Mouse (Mus musculus) limb, embryonic 12.5 days (tissue): ENCODE data around the gene Zfp326. TPM values are rescaled to one million over a fixed set of nuclear protein-coding genes. Genes with fewer than 3 reads are reported as not detected.
"Not testable (repeated sequence)": the region's sequence is repeated elsewhere in the genome, so short reads cannot be mapped to it uniquely, and the experiment has no call there.

Experiments
- ATAC-seq: fragments of 200-750 bp; cut with Nextera tagmentation; 2 replicates; pipeline ENCODE4 v1.8.0; 2017; ENCODE audit warnings: low read depth, moderate TSS enrichment; ENCODE audit not compliant: insufficient number of reproducible peaks, insufficient read depth, low FRiP score, low TSS enrichment
- H3K27ac ChIP-seq: fragments of 300-500 bp; sonication (generic); 2 replicates; pipeline ENCODE4 v1.5.1; 2016; ENCODE audit warnings: mild to moderate bottlenecking, moderate library complexity
- H3K27me3 ChIP-seq: fragments of 300-500 bp; sonication (generic); 2 replicates; pipeline ENCODE4 v1.6.1; 2016; ENCODE audit warnings: mild to moderate bottlenecking, moderate library complexity
- H3K36me3 ChIP-seq: fragments of 300-500 bp; sonication (generic); 2 replicates; pipeline ENCODE4 v1.6.1; 2016; ENCODE audit warnings: mild to moderate bottlenecking, moderate library complexity
- H3K4me1 ChIP-seq: fragments of 300-500 bp; sonication (generic); replicated peaks from 2 replicates; pipeline ENCODE4 v1.6.1; 2016
- H3K4me2 ChIP-seq: fragments of 300-500 bp; sonication (generic); 2 replicates; pipeline ENCODE4 v1.6.1; 2016; ENCODE audit warnings: mild to moderate bottlenecking, moderate library complexity
- H3K4me3 ChIP-seq: fragments of 300-500 bp; sonication (generic); replicated peaks from 2 replicates; pipeline ENCODE4 v1.5.1; 2016; ENCODE audit warnings: mild to moderate bottlenecking
- H3K9ac ChIP-seq: fragments of 300-500 bp; sonication (generic); replicated peaks from 2 replicates; pipeline ENCODE4 v1.6.1; 2016; ENCODE audit warnings: mild to moderate bottlenecking, moderate library complexity
- H3K9me3 ChIP-seq: fragments of 300-500 bp; sonication (generic); 2 replicates; pipeline ENCODE4 v1.6.1; 2016; ENCODE audit warnings: mild to moderate bottlenecking, moderate library complexity
- WGBS: fragments of 180-500 bp; shearing (Covaris S2); methylation state at CpG from one replicate; pipeline ENCODE4 v1.1.7; 2016; 5-methylcytosine and 5-hydroxymethylcytosine counted together
- polyA plus RNA-seq: library from polyadenylated mRNA; unstranded; fragments of >200 nt; fragmentation: Nextera tagmentation; extraction: Ambion mirVana; gene quantifications from 2 replicates; pipeline ENCODE4 v1.2.1, GENCODE M21; 2016

The Zfp326 gene
- polyA plus RNA-seq, 1 experiment from 2014 or later: 73.5 TPM

DNA sequence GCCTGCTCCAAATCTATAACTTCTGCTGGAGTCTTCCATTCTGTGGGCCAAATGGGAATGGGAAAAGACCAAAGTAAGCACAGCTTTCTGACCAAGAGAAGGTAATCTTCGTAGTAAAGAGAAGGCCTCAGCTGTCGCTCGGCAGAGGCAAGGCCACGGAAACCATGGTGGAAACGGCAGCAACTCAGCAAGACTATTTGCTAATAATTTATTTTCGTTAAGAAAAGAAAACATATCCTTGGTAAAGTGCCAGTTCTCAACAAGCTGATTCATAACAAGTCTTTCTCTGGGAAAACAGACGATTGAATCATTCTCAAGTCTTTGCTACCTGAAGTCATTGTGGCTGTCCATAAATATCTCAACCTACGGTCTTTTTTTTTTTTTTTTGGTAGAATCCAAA is 28.6 kb upstream of the Zfp326 start:
- no peak for ATAC-seq
- no peak overlapping the region for H3K4me3 ChIP-seq
- H3K36me3 ChIP-seq: no peaks in the 10 kb centered on the region
- no peaks in the 10 kb centered on the region for H3K27me3 ChIP-seq
- no peaks in the 10 kb centered on the region; the same call in 1 of the 2 replicates for H3K4me1 ChIP-seq
- H3K4me2 ChIP-seq: no peak overlapping the region
- H3K27ac ChIP-seq: no peak overlapping the region
- H3K9me3 ChIP-seq: no peaks in the 10 kb centered on the region
- 91% methylated on average over 8 of the region's 8 CpGs for WGBS
- H3K9ac ChIP-seq: no peak overlapping the region

DNA sequence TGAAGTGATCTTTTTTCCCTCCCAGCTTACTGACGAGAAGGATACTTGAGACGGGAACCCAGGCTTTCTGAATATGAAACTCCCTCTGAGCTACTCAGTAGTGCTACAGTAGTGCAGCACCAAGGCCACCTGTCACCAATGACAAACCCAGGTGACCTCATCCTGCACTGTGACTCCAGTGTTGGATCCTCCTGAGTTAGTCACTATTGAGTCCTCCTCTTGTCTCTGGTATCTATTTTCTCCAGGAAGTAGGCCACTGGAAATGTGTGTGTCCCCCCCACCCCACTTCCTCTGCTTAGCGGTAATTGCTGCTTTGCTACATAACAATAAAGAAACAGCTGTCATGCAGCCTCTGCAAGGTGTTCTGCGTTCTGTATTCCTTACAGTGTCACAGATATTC is 27.1 kb upstream of the Zfp326 start:
- Histone ChIP-seq H3K36me3 (no peaks in the 10 kb centered on the region), H3K27ac (no peak overlapping the region), H3K4me3 (no peak overlapping the region), H3K9me3 (no peaks in the 10 kb centered on the region), H3K9ac (no peak overlapping the region), H3K27me3 (no peaks in the 10 kb centered on the region), H3K4me1 (no peaks in the 10 kb centered on the region; the same call in 1 of the 2 replicates), H3K4me2 (no peak overlapping the region)
- WGBS: 71% methylated on average over 4 of the region's 4 CpGs
- no peak for ATAC-seq

DNA sequence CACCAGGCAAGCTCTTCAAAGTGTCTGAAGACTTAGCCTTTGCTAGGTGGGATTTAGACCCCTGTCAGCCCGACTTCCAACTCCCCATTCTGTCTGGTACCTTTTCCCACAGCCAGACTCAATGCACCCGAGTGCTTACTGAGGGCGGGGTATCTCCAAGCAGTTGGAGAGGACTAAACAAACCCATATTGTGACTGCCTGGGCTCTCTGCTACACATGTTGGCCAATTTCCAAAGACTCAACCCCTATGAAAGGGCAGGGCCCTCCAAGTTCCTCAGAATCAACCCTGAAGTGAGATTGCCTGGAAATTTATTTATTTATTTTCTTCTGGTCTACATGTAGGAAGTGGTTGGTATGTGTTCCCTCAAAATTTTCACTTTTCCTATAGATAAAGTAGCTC is 26.7 kb upstream of the Zfp326 start:
- Histone ChIP-seq H3K4me3 (no peak overlapping the region), H3K27me3 (no peaks in the 10 kb centered on the region), H3K36me3 (no peaks in the 10 kb centered on the region), H3K4me1 (no peaks in the 10 kb centered on the region; the same call in 1 of the 2 replicates), H3K27ac (no peak overlapping the region), H3K9ac (no peak overlapping the region), H3K4me2 (no peak overlapping the region), H3K9me3 (no peaks in the 10 kb centered on the region)
- ATAC-seq: no peak
- 72% methylated on average over 3 of the region's 3 CpGs for WGBS

DNA sequence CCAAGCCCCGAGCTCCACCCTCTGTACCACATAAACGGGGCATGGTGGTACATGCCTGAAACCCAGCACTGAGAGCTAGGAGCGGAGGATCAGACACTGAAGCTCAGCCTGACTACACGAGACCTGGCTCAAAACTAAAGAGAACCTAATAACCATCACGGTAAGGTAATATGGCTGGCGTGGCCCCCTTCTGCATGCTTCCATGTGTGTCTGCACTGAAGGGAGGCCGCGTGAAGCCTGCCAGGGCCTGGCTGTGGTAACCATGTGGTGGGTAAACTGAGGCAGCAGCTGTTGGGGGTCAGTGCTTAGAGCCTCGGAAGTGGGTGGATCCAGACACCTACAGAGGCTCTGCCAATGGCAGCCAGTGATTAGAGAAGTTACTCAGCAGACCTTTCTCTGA is 23.1 kb upstream of the Zfp326 start:
- no peak for ATAC-seq
- 84% methylated on average over 9 of the region's 9 CpGs for WGBS
- no peak overlapping the region for H3K27ac ChIP-seq
- H3K4me2 ChIP-seq: no peak overlapping the region
- no peak overlapping the region for H3K4me3 ChIP-seq
- no peak overlapping the region for H3K9ac ChIP-seq
- no peaks in the 10 kb centered on the region for H3K9me3 ChIP-seq
- no peaks in the 10 kb centered on the region for H3K27me3 ChIP-seq
- peaks cover 12% of the 10 kb centered on the region for H3K4me1 ChIP-seq
- no peaks in the 10 kb centered on the region for H3K36me3 ChIP-seq

DNA sequence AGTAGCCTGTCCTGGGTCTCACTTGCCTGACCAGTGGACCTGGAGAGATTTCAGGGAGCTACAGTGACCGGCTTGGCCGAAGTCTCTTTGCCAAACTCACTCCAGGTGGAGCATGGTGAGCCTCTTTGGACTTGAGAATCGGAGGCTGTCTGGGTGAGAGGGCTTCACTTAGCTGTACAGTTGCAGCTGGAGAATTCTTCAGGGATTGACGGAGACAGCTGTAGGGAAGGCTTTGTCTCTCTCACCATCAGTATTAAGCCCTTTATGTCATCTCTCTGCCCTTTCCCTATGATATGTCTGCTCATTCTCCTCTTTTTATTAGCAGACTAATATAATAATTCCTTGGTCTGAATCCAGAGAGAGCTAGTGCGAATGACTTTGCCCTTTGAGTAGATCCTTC is 18.9 kb upstream of the Zfp326 start:
- Histone ChIP-seq H3K27me3 (no peaks in the 10 kb centered on the region), H3K9me3 (no peaks in the 10 kb centered on the region), H3K27ac (peak overlapping the region; percentile 78), H3K4me3 (no peak overlapping the region), H3K9ac (no peak overlapping the region), H3K4me2 (no peak overlapping the region), H3K36me3 (no peaks in the 10 kb centered on the region), H3K4me1 (peaks cover 26% of the 10 kb centered on the region)
- 65% methylated on average over 5 of the region's 5 CpGs for WGBS
- no peak for ATAC-seq

DNA sequence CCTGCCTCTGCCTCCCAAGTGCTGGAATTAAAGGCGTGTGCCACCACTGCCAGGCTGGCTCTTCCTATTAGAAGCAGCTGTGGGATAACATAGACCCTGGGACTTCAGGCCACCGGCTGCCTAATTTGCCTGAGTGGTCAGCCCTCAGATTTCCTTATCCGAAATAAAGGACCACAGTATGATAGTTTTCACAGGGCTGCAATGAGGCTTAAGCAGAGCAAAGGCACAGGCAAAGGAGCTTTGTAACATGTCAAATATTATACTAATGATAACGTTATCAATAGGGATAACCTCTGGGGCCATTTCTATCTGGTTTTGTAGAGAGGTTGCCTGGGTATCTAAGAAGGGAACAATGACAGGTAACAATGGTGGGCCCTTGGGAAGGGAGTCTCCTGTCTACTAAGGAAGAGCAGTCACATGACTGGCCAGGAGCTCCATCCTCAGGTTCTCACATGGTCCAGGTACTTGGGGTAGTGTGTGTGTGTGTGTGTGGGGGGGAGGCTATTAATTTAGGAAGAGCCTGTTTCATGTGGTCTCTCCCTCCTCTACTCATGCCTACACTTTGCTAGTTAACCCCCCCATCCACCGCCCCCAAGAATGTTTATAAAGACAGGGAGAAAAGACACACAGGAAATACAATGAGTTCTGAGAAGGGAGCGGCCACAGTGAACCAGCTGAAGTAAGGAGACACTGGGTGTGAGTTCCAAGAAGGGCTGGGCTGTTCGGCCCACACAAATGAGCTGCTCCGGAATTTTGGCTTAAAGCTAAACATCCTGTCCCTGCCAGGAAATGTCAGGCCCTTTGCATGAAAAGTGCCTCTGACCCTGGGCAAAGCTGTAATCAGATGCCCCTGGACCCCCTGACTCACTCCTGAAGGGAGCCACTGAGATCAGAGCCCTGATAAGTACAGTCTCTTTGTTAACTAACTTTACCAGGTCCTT is 17.3 kb upstream of the Zfp326 start:
- H3K4me1 ChIP-seq: peaks cover 26% of the 10 kb centered on the region
- no peaks in the 10 kb centered on the region for H3K27me3 ChIP-seq
- ATAC-seq: no peak
- peak overlapping the region; percentile 45; the same call in 1 of the 2 replicates for H3K27ac ChIP-seq
- no peaks in the 10 kb centered on the region for H3K36me3 ChIP-seq
- H3K4me3 ChIP-seq: no peak overlapping the region
- WGBS: 63% methylated on average over 8 of the region's 8 CpGs
- no peak overlapping the region for H3K4me2 ChIP-seq
- no peaks in the 10 kb centered on the region for H3K9me3 ChIP-seq
- H3K9ac ChIP-seq: no peak overlapping the region

DNA sequence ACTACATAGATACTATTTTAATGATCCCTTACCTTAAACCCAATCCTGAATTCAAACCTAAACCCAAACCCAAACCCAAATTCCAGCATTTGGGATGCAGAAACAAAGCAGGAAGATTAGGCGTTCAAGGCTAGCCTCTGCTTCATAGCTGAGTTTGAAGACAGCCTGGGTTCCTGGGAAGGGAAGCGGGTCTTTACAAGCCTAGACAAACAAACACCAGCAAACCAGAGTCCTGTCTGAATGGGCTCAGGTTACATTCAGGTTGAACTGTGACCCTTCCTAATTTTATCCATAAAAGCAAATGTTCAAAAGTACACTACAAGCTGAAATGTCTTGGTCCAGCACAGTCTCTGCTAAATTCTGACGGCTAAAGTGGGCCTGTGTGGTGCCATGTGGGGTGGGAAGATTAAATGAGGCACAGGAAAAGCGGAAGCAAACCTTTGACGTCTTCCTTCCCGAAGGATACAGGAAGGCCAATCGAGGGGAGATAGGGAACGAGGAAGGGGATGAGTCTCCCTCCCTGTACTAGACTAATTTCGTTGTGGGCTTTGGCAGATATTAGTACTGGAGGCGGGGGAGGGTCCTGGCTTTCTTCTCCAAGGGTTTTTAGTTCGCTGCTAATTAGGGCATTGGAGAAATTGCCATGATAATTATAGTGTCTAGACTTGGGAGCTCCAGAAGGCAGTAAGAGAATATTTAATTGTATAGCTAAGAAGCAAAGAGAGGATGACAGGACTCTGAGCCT is 16.5 kb upstream of the Zfp326 start:
- Histone ChIP-seq H3K4me2 (no peak overlapping the region), H3K27ac (peak overlapping the region; percentile 45), H3K9me3 (no peaks in the 10 kb centered on the region), H3K4me3 (no peak overlapping the region), H3K9ac (no peak overlapping the region), H3K27me3 (no peaks in the 10 kb centered on the region), H3K4me1 (peaks cover 26% of the 10 kb centered on the region), H3K36me3 (no peaks in the 10 kb centered on the region)
- ATAC-seq: no peak
- 43% methylated on average over 11 of the region's 11 CpGs for WGBS

DNA sequence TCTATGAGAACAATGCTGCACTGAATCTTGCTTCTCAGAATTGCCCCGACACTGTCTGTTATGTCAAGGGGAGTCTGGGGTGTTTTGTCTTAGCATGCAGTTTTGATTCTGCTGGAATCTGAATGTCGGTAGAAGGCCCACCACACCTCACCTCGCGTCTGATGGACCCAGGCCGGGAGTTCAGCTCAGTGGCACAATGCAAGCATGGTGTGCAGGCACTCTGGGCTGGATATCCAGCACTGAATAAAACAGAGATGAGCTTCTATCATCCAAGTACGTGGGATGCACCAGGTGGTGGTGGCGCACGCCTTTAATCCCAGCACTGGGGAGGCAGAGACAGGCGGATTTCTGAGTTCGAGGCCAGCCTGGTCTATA is 15.9 kb upstream of the Zfp326 start:
- no peaks in the 10 kb centered on the region for H3K9me3 ChIP-seq
- no peak overlapping the region for H3K9ac ChIP-seq
- H3K36me3 ChIP-seq: no peaks in the 10 kb centered on the region
- no peaks in the 10 kb centered on the region for H3K27me3 ChIP-seq
- H3K4me3 ChIP-seq: no peak overlapping the region
- H3K4me2 ChIP-seq: no peak overlapping the region
- ATAC-seq: no peak
- H3K27ac ChIP-seq: peak overlapping the region; percentile 45; the same call in 1 of the 2 replicates
- peaks cover 26% of the 10 kb centered on the region for H3K4me1 ChIP-seq
- 84% methylated on average over 10 of the region's 10 CpGs for WGBS

DNA sequence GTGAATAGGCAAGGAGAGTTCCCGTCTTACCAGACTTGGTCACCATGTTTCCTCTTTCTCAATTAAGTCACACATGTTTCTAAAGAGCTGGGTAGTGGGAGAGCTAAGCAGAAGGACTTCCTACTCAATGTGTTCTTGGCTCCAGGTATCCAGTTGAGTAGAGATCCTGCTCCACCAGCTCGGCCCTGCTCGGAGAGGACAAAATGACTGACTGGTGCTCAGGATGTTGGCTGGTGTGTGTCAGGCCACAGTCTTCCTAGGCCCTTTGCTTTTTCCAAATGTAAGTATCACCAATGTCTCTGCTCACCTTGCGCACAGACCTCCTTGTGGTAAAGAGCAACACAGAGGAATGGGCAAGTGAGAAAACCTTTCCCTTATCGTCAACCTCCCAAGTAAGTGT is 14.7 kb upstream of the Zfp326 start:
- 89% methylated on average over 5 of the region's 5 CpGs for WGBS
- no peak for ATAC-seq

DNA sequence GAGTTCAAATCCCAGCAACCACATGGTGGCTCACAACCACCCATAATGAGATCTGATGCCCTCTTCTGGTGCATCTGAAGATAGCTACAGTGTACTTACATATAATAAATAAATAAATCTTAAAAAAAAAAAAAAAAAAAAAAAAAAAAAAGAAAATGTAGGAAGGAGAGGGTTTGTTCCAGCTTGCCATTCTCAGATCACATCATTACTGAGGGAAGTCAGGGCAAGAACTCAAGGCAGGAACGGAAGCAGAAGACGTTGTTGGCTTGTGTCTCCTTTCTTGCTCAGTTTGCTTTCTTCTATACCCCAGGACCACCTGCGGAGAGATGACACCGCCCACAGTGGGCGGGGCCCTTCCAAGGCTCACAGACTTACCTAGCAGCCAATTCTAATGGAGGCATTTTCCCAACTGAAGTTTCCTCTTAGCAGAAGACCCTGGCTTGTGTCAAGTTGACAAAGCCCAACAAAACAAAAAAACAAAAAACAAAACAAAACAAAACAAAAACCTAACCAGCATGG is 11.2 kb upstream of the Zfp326 start:
- not testable (repeated sequence) for H3K9ac ChIP-seq, ATAC-seq, H3K27me3 ChIP-seq, H3K4me2 ChIP-seq, H3K9me3 ChIP-seq, H3K36me3 ChIP-seq, H3K27ac ChIP-seq, H3K4me3 ChIP-seq
- H3K4me1 ChIP-seq: peaks cover 21% of the 10 kb centered on the region
- 64% methylated on average over 5 of the region's 5 CpGs for WGBS

More for the DNA sequence above, 14.7 kb upstream of the Zfp326 start:
- Histone ChIP-seq H3K4me2 (no peak overlapping the region), H3K4me1 (peaks cover 28% of the 10 kb centered on the region), H3K27me3 (no peaks in the 10 kb centered on the region), H3K4me3 (no peak overlapping the region), H3K9me3 (no peaks in the 10 kb centered on the region), H3K36me3 (no peaks in the 10 kb centered on the region), H3K27ac (no peak overlapping the region), H3K9ac (no peak overlapping the region)

DNA sequence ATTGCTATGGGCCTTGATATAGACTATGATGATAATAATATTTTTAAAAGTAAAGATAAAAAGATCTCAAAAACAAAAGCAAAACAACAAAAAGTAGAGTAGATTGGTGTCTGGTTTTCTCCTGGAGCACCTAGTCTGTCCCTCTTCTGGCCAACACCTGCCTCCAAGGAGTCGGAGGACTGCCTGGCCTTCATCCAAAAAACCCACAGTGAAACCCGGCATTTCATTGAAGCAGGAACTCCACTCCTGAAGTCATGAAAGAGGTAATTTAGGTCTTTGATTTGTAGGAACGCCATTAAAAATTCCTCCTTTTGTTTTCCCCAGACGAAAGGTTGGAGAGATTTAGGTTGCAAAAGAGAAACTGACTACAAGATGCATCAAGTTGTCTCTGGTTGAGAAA is 8.9 kb upstream of the Zfp326 start:
- Histone ChIP-seq H3K4me1 (peaks cover 23% of the 10 kb centered on the region), H3K9me3 (no peaks in the 10 kb centered on the region), H3K4me2 (peak overlapping the region; percentile 23; the same call in 1 of the 2 replicates), H3K27ac (no peak overlapping the region), H3K4me3 (no peak overlapping the region), H3K9ac (no peak overlapping the region), H3K27me3 (0 out of 2 replicates have a peak, but pooled peaks cover 5% of the 10 kb centered on the region), H3K36me3 (no peaks in the 10 kb centered on the region)
- ATAC-seq: no peak
- 23% methylated on average over 4 of the region's 4 CpGs for WGBS
